Mouse (Mus musculus): ENCODE results near the gene Ankrd39.

DNA sequence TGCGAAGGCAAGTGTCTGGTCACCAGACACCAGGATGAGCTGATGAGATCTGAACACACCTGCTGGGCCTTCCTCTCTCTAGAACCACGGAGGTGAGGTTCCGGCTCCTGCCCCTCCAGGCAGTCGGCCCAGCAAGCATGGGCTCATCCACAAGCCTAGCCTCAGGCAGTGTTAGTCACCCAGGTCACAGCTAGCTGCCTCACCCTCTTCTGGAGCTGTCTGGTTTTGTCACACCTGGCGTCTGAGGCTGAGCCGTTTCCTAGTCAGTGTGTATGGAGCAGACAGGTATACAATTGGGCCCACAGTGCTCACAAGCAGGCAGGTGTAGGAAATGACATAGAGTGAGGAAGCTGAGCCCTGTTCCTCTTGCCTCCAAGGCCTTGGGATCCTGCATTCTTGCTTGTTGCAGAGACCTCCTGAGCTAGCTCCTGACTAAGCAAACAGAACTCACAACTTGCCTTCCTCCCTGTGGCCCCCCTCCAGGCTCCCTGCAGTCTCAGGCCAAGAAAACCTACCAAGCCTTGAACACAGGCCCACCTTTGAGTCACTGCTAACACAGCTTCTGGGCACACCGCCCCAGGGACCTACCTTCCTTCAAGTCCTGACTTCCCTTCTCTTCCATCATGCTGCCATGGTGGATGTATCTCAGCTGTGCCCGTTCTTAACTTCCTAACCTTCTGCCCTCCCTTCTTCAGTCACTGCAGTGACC, 36.3 kb upstream of the Ankrd39 start:
- TF ChIP-seq CTCF (IDR thresholded peaks at IDR 0.05) = no peak
- no peak for TF ChIP-seq EP300 (IDR thresholded peaks at IDR 0.05)
